Mouse (Mus musculus) gastrocnemius, postnatal 36 days (tissue): ENCODE measurements around the gene Cyp27b1. TPM values are rescaled to one million over a fixed set of nuclear protein-coding genes. Genes with fewer than 3 reads are reported as not detected.
A peak's percentile ranks its signal among the peaks of the same experiment; 100 is the strongest.

Source experiments
- DNase-seq, 2 experiments: peaks; one replicate each; pipeline ENCODE4 v3.0.0; 2022
- intact Hi-C: fragments of 180-260 bp; cut with DNase I; formaldehyde crosslinking; loops from one replicate; pipeline ENCODE4 v1.15.1; 2025
- long read RNA-seq, 2 experiments: library from polyadenylated mRNA; stranded (forward); transcript quantifications; one replicate each; pipeline ENCODE4 v2.0.0; 2021
- total RNA-seq, 2 experiments: library from RNA; stranded (reverse); gene quantifications; 2 replicates each; pipeline ENCODE4 v1.2.3; 2021

Gene Cyp27b1
- under 1 TPM; 0.10 to 0.15 TPM for total RNA-seq
- long read RNA-seq, experiment 1 = 0 reads
- long read RNA-seq, experiment 2 = 0 reads

DNA sequence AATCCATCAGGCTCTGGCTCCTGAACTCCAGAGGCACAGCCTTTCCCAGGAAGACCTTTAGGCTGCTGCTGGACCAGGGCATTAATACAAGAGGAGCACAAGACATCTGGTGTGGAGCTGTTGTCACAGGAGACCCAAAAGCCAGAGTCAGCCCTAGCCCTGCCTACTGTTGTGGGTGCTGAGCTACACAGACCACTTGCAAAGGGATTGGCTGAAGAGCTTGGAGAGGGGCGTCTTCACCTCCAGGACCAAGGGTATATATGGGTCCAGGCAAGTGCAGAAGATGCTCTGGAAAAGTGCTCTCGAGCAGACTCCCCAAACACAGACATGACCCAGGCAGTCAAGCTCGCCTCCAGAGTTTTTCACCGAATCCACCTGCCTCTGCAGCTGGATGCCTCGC lies at the start of gene Cyp27b1:
Cyp27b1 (plus strand) TSS at position 297 of the 400 bp plus-strand sequence.
- no peak for DNase-seq

DNA sequence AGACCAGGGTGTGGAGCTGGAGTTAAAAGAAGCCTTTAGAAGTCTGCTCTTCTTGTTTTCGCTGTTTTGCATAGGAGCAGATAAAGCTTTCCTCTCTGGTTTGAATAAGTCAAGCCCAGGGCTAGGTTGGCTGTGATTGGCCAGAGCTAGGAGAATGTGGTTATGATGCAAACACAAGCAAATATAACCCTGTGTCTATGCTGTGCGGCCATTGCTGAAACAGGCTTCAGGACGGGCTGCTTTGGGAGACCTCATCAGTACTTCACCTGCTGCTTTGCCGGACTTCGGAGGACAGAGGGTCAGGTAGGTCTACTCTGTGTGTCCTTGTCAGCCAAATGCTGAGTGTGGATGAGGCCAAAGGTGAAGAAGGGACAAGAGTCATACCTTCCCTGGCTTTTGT lies 47.5 kb upstream of the Cyp27b1 start, which contains the start of gene Avil:
Avil (plus strand) TSS at position 181 of the 400 bp plus-strand sequence.
- DNase-seq = no peak
- intact Hi-C loops = no loop called here

More for the DNA sequence above, at the start of gene Cyp27b1:
- intact Hi-C loops = no loop called here

DNA sequence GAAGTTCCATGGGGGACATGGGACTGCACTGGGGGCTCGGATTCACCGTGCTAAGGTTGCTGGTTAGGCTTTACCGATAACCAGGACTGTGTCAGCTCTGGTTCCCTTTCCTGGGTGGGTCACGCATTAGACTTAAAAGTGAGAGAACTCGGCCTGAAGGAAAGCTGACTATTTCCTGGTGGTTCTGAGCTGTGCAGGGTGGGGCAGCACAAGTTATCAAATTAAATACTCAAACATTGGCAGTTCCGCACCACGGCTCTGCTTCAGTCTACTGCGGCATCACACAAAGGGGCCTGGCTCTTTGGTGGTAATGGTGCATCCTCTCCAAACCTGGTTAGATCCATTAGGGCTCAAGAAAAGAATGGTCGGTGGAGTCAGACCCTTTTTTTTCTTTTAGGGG lies 46.8 kb upstream of the Cyp27b1 start:
- no peak for DNase-seq
- intact Hi-C loops = no loop called here

DNA sequence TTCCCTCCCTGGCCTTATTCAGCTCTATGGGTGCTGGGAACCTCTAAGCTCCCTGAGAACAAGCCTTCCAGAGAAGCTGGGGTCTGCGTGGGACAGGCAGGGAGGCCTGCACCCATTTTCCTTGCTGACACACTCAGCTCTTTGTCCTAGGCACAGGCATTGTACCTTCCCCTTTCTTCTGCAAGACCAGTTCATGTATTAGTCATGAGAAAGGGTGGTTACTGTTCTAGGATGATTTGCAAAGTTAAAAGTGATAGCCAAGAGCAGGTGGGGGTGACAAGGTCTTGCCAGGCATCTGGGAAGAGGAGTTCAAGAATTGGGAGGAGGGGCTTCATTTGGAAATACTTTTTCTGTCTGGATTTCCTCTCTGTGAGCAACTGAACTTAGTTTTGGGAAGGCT lies 46.0 kb upstream of the Cyp27b1 start:
- intact Hi-C loops = no loop called here

DNA sequence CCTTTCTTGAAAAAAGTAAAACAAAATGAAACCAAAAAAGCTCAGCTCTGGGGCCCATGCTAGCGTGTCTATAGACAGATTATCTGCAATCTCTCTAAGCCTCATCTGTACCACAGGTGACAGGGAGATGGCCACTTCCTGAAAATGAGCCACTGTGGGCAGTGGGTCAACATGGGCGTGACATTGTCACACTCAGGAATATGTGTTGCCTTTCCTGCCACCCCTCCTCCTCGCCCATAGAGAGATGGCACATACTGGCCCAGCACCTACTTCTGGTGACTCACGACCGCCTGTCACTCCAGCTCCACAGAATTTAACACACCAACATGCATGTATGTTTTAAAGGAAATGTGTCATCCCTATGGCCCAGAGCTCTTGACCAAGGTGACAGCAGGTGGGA lies 45.3 kb upstream of the Cyp27b1 start:
- intact Hi-C loops = no loop called here
- no peak for DNase-seq

More for the DNA sequence above, 46.0 kb upstream of the Cyp27b1 start:
- DNase-seq = no peak

DNA sequence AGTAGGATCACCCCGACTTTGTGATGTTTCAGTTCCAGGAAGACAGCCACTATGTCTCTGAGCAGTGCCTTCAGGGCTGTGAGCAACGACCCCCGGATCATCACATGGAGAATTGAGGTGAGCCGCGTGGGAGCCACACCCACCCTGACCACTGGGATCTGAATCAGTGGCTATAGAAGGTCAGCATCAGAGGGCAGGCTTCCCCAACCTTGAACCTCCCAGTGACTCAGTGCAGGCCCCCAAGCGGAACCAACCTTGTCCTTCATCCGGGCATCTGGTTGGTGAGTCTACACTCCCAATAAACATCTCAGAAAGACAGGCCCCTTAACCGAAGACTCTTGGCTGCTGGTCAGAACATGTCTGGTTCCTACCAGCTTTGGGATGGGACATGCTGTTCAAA lies 44.7 kb upstream of the Cyp27b1 start:
- intact Hi-C loops = no loop called here
- DNase-seq = no peak

DNA sequence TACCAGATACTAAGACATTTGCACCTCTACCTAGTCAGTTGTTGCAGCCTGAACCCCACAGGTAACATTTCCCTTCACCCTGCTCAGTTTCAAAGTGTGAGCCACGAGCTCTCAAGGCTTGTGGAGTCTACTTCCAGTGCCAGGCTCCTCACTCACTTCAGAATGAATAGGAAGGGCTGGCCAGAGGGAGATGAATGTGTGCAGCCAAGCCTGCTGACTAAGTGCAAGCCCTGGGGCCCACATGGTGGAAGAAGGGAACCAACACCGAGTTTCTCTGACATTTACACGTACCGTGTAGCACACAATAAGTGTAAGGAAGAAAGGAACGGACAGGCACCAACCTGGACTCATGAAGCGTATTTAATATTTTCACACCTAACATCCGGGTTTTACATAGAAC lies 44.2 kb upstream of the Cyp27b1 start:
- DNase-seq = no peak
- intact Hi-C loops = no loop called here

DNA sequence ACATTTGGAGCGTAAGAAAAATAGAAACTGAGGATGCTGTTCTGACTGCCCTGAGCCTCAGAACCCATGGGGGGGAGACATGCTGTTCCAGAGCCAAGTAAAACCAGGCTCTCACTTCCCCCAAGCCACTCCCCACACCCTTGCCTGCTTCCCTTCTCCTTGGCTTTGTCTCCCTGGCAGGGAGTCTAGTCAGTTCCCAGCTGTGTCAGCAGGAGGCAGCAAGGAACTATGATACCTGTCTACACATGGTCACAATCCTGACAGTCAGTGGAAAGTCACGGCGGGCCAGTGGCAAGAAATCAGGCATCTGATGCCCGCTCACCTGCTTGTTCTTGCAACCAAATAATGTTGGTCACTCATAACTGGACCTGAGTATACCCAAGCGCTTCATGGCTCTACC lies 31.6 kb upstream of the Cyp27b1 start:
- DNase-seq = peak in 1 of 2 experiments; percentile 24
- intact Hi-C loops = no loop called here

DNA sequence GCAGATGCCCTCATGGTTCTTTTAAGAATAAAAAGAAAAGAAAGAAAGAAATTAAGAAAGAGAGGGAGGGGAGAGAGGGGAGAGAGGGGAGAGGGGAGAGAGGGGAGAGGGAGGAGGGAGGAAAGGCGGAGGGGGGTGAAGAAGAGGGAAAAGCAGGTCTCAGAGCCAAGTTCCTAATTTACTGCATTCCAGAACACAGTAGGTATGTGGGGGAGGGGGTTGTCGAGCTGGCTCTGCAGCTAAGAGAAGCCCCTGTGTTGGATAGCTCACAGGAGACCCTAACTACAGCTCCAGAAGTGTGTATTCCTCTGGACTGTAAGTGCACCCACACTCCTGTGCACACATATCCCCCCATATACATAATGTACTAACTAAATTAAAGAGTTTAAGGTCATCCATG lies 31.0 kb upstream of the Cyp27b1 start:
- DNase-seq = no peak
- intact Hi-C loops = no loop called here

DNA sequence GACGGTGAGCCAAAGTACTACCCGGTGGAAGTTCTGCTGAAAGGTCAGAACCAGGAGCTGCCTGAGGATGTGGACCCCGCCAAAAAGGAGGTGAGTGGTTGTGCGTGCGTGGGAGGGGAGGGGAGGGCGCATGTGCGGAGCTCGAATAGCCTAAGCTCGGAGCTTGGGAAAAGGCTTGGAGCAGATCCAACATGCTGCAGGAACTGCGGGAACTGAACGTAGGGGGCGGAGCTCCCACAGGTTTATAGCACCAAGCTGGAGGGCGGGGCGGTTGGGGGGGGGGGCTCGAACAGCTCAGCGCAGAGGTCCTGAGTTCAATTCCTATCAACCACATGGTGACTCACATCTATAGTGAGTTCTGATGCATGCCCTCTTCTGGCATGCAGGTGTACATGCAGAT lies 29.6 kb upstream of the Cyp27b1 start:
- intact Hi-C loops = no loop called here
- no peak for DNase-seq

DNA sequence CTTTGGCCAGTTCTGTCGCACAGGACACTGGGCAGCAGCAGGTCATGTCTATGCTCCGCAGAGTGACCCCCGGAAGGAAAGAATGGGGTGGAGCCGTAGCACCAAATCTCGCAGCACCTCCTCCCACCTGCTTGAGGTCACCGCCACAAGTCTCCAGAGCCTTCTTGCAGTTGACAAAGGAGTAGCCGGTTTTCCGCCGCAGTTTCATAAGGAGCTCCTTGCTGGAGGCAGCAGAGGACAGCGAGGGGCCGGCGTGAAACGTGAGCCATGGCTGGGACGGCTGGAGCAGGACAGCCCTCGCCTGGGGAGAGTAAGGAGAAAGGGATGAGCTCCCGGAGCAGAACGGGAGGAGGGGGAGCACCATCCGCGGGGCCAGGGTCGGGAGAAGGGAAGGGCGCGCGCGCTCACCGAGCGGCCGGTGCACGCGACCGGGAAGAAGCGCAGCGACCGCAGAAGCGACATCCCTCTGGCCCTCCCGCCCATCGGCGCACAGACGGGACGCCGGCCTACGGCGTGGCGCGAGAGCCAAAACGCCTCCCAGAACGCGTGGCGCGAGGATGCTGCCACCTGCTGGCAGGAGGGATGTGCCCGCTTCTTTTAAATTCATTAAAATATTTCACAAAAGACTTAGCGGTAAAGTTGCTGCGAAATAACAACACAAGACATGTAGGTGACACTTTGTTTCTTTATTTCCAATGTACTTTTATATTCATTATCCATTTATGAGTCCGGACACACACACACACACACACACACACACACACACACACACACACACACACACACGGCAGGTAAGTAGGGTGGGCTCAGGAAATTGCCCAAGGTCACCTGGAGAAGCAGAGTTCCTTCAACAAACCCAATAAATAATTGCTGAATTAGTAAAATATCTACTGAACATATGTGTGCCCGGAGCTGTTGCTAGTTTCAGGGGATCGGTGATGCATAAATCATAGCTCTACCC lies 17.4 kb upstream of the Cyp27b1 start, which contains the start of gene Tsfm:
Tsfm (minus strand) TSS at position 505 of the 961 bp plus-strand sequence.
- intact Hi-C loops = loop anchor here (1.0 to 5.0 kb wide), 2 partner anchors 38 to 111 kb away; no protein-coding TSS in a partner anchor
- DNase-seq = peak; percentile 88 to 92

DNA sequence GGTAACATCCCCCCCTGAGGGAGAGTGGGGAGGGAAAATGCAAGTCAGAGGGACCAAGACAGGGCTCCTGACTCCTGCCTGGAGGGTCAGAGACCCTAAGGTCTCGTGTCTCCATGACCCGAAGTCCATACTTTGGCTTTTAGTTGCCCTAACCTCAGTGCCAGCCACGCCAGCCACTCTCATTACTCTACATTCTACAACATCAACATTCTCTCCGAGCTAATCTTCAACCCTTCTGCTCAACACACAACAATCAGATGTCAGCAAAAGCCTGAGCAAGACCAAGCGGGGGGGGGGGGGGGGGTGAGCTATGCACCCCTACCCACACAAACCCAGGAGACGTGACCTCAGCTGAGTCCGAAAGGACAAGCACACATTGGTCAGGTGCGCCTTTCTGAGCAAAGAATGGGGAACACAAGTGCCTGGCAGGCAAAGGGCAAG lies 14.7 kb upstream of the Cyp27b1 start:
- intact Hi-C loops = loop anchor here (5.0 kb wide), 1 partner anchor 41 kb away; no protein-coding TSS in a partner anchor
- no peak for DNase-seq

DNA sequence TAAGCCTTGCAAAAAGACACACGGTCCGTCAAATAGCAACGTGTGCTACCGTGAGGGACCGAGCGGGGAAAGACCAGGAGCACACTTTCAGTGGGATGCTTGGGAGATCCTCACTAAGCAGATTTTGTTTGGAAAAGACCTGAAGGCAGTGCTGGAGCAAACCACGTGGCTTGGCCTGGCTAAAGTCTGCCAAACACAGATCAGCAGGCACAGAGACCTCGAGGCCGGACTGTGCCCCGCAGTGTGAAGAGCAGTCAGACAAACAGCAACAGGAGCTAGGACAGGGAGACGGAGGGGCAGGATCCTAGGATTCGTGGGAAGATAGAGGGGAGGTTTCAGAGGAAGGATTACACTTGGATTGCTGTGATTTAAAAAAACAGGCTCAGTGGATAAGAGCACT lies 11.8 kb upstream of the Cyp27b1 start:
- intact Hi-C loops = no loop called here
- DNase-seq = no peak

DNA sequence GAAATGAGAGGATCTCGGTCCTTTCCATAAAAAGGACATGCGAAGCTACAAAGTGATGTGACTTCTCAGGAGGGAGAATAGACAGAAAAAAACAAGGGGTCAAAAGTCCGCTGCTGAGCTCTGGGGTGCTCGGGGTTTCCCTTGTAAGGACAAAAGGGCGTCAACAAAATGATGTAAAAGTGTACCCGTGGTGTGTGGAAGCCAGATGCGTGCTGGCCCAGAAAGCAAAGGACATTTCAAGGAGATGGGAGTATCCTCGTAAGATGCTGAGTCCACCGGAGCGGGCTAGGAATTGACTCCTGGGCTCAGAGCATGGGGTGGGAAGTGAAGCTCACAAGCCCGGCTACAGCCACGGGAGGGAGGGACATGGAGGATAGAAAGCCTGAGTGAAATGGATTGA lies 10.4 kb upstream of the Cyp27b1 start:
- intact Hi-C loops = no loop called here
- no peak for DNase-seq

DNA sequence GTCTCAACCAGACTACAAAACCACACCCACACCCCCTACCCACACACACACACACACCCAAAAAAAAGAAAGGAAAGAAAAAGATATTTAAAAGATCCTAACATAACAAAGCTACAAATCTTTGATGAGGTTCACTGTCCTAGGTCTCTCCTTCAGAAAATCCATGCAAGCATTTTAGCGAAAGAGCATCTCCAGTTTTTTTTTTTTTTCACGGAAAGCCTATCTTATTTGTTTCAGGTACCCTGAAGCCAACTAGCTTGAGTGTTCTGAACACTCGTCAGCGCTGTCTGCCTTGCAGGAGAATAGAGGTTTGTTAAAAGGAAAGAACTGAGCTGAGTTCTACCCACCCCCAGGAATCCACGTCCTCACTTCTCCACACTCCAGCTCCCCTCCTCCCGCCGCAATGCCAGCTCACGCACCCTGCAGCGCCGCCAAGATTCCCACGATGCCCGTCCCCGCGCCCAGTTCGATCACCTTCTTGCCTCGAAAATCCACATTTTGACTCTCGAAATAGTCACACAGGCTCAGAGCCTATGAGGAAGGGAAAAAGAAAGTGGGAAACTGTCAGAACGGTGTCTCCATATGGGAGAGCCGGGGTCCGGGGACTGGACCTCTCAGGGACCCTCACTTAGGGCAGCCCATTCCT lies 7.4 kb upstream of the Cyp27b1 start:
- intact Hi-C loops = no loop called here
- DNase-seq = no peak

DNA sequence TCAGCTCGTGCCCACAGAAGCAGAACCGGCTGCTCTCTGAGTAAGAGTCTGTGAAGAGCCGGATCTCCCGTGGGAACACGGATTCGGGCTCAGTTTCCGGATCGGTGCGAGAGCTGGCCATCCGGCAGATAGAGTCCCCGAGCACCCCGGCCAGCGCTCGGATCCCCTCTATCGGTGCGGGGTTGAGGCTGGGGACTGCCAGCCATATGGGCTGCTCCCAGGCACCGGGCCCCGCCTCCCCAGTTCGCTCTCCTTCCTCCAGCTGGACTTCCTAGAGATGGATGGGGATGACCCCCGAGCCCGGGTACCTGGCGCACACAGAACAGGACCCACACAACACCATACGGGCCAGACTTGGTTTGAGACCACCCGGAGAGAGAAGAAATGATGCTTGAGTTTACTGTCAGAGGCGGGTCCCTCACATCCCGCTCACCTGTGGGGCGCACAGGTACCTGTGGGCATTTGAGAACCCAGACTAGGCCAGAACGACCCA lies 6.7 kb upstream of the Cyp27b1 start, which contains the start of the genes Mettl1 and Eef1akmt3:
Mettl1 (plus strand) TSS at position 141 of the 493 bp plus-strand sequence.
Eef1akmt3 (minus strand) TSS at position 240 of the 493 bp plus-strand sequence.
- DNase-seq = peak in 1 of 2 experiments; percentile 34
- intact Hi-C loops = no loop called here

DNA sequence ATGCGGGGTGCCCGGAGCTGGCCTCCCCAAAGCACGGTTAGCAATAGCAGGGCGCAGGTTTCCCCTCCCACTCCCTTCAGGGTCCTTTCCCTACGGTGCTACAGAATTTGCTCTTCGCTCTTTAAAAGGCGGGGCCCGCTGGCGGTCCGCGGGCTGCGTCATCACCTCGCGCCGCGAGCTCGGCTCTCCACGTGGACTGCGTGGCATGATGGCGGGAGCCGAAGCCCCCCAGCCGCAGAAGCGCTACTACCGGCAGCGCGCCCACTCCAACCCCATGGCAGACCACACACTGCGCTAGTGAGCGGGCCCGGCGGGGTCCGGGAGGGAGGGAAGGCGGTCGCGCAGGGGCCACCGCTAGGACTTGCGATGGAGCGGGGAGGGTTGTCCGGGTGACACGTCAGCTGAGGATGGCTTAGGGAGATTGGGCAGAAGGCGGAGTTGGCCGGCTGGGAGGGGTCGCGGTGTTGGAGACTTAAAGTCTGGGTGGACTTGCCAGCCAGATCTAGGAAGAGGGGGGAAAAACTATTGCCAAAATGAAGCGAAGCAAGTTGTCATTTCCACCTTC lies 6.2 kb upstream of the Cyp27b1 start:
- intact Hi-C loops = no loop called here
- peak; percentile 79 to 88 for DNase-seq

DNA sequence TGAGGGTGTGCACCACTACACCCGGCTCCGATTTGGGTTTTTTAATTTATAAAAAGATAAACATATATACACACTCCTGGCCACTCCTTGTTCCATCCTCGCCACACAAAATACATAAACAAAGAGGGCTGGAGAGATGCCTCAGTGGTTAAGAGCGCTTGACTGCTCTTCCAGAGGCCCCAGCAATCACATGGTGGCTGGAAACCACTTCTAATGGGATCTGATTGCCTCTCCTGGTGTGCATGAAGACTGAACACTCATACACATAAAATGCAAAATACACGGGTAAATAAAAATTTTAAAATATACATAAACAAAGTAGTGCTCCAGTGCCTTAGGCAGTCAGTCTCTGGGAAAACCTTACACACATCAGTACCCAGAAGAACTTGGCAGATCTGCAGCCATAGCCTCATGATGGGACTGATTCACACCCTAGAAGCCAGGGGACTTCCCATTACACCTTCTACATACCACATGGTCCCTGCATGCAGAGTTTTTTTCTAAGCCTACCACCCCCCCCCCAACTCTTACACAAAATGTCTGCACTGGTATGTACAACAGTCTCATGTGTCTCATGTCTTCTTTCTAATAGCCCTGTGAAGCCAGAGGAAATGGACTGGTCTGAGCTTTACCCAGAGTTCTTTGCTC lies 5.5 kb upstream of the Cyp27b1 start:
- DNase-seq = no peak
- intact Hi-C loops = no loop called here

DNA sequence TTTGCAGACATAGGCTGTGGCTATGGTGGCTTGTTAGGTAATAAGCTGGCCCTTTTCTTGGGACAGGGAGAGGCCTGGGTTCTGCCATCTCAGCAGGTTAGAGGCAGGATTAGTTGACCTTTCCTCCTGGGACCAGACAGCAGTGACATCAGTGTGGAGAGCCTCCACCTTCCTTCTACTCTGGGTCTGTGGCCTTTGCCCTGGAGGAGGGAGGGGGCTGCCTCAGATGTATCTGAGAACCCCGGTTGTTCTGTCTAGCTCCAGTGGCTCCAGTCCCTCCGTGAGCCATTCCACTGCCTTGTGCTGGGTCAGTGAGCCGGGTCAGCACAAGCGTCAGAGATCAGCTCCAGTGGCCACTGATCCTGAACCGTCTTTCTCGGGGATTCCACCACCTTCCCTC lies 4.9 kb upstream of the Cyp27b1 start:
- intact Hi-C loops = no loop called here
- no peak for DNase-seq
